Mouse (Mus musculus): ENCODE data around the gene C730034F03Rik.

DNA sequence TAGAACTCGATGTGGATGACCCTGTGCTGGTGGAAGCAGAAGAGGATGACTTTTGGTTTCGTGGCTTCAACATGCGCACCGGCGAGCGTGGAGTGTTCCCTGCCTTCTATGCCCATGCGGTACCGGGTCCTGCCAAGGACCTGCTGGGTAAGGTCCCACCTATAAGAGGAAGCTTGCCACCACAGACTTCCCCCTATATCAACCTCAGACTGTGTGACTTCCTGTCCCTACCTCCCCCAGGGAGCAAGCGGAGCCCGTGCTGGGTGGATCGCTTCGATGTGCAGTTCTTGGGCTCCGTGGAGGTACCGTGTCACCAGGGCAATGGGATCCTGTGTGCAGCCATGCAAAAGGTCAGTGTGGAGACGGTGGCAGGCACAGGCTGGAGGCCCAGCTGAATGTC lies 29.6 kb downstream of the C730034F03Rik start:
- no peak for TF ChIP-seq GATA1 (IDR thresholded peaks at IDR 0.05; ENCODE audit: borderline replicate concordance, low read length)
- TF ChIP-seq FLI1 (IDR thresholded peaks at IDR 0.05; ENCODE audit: low read length) = no peak
